Mouse (Mus musculus) heart, embryonic 15.5 days (tissue): ENCODE data around the gene Pnpla6. TPM values are rescaled to one million over a fixed set of nuclear protein-coding genes. Genes with fewer than 3 reads are reported as not detected.

Experiments
- ATAC-seq: fragments of 200-750 bp; cut with Nextera tagmentation; replicated peaks from 2 replicates; pipeline ENCODE4 v1.8.0; 2017; ENCODE audit warnings: low read depth, moderate TSS enrichment; ENCODE audit not compliant: insufficient number of reproducible peaks, insufficient read depth, low FRiP score
- H3K27ac ChIP-seq: fragments of 300-500 bp; sonication (generic); 2 replicates; pipeline ENCODE4 v1.5.1; 2015; ENCODE audit warnings: mild to moderate bottlenecking, inconsistent platforms
- H3K27me3 ChIP-seq: fragments of 300-500 bp; sonication (generic); 2 replicates; pipeline ENCODE4 v1.6.1; 2015; ENCODE audit warnings: inconsistent platforms
- H3K36me3 ChIP-seq: fragments of 300-500 bp; sonication (generic); 2 replicates; pipeline ENCODE4 v1.6.1; 2015; ENCODE audit warnings: mild to moderate bottlenecking, inconsistent platforms
- H3K4me1 ChIP-seq: fragments of 300-500 bp; sonication (generic); replicated peaks from 2 replicates; pipeline ENCODE4 v1.6.1; 2015; ENCODE audit warnings: inconsistent platforms
- H3K4me2 ChIP-seq: fragments of 300-500 bp; sonication (generic); 2 replicates; pipeline ENCODE4 v1.6.1; 2015; ENCODE audit warnings: inconsistent platforms, mild to moderate bottlenecking, moderate library complexity
- H3K4me3 ChIP-seq: fragments of 300-500 bp; sonication (generic); 2 replicates; pipeline ENCODE4 v1.5.1; 2015; ENCODE audit warnings: mild to moderate bottlenecking, inconsistent platforms
- H3K9ac ChIP-seq: fragments of 300-500 bp; sonication (generic); 2 replicates; pipeline ENCODE4 v1.6.1; 2015; ENCODE audit warnings: mild to moderate bottlenecking, inconsistent platforms
- H3K9me3 ChIP-seq: fragments of 300-500 bp; sonication (generic); replicated peaks from 2 replicates; pipeline ENCODE4 v1.6.1; 2016; ENCODE audit warnings: inconsistent platforms
- WGBS: fragments of 180-500 bp; shearing (Covaris S2); methylation state at CpG from one replicate; pipeline ENCODE4 v1.1.7; 2015; ENCODE audit warnings: mixed read lengths; 5-methylcytosine and 5-hydroxymethylcytosine counted together
- polyA plus RNA-seq: library from polyadenylated mRNA; unstranded; fragments of >200 nt; fragmentation: Nextera tagmentation; extraction: Ambion mirVana; gene quantifications from 2 replicates; pipeline ENCODE4 v1.2.1, GENCODE M21; 2015

Pnpla6 gene
- polyA plus RNA-seq, 1 experiment from 2014 or later: 14.2 TPM

DNA sequence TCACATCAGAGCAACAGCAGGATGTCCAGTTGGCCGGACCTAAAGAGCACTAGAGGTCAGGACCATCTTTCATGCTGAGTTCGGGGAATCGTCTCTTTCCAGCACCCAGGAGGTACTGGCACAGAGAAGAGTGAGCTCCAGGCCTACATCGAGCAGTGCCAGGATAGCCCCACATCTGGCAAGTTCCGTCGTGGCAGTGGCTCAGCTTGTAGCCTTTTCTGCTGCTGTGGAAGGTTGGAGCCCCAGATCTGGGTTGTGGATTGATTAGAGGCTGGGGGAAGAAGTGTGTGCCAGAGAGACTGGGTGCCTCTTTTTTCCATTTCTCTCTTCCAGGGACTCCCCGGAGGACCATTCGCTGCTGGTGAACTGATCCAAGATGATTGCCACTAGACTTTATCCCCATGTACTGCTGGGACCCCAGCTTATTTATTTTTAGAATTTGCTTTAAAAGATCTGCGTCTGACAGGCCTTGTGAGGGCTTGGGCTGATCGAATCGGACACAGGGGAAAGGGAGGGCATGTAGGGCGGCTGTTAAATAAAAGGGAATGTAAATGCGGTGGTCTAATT is 420 bp upstream of the Pnpla6 start:
- H3K4me1 ChIP-seq: peaks cover 15% of the 10 kb centered on the region
- WGBS: 34% methylated on average over 13 of the region's 13 CpGs
- H3K9me3 ChIP-seq: no peaks in the 10 kb centered on the region
- H3K27ac ChIP-seq: 0 out of 2 replicates have a peak overlapping the region, but pooled peaks have one; percentile 11
- peak overlapping the region; percentile 34 for H3K9ac ChIP-seq
- peak overlapping the region; percentile 65 for H3K4me3 ChIP-seq
- no peaks in the 10 kb centered on the region for H3K27me3 ChIP-seq
- no peak for ATAC-seq
- H3K4me2 ChIP-seq: peak overlapping the region; percentile 98
- H3K36me3 ChIP-seq: peaks cover 22% of the 10 kb centered on the region; the same call in 1 of the 2 replicates

DNA sequence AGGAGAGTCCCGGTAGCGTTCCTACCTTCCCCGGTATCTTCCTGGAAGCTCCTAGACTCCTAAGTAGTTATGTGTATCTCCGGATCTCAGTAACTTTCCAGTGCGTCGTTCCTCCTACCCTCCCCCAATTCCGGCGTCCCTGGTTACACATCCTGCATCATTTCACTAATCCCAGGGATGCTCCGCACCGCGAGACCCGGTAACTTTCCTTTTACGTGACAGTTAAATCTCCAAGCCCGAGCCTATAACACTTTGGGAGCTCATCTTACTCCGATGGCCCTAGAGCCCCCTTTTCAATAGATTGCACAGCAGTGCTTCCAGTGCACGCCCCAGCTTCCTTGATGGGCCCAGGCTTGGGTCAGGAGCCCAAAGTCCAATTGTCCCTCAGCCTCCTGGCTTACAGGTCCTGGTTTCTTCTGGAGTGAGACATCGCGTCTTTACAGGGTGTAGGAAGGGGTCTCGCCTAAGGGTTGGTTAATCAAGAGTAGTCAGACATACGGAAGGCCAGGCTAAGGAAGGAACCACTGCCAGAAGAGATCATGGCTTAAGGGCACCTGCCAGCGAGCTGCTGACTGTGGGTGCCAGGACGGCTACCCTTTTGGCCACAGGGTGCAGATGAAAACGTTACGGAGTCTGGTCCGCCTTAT is 710 bp downstream of the Pnpla6 start:
- Histone ChIP-seq H3K36me3 (peaks cover 19% of the 10 kb centered on the region; the same call in 1 of the 2 replicates), H3K9me3 (no peaks in the 10 kb centered on the region), H3K4me2 (peak overlapping the region; percentile 98), H3K27ac (peak overlapping the region; percentile 77), H3K9ac (peak overlapping the region; percentile 64), H3K4me3 (peak overlapping the region; percentile 65), H3K27me3 (no peaks in the 10 kb centered on the region), H3K4me1 (peaks cover 15% of the 10 kb centered on the region)
- WGBS: under 1% methylated on average over 25 of the region's 25 CpGs
- ATAC-seq: peak; percentile 28

DNA sequence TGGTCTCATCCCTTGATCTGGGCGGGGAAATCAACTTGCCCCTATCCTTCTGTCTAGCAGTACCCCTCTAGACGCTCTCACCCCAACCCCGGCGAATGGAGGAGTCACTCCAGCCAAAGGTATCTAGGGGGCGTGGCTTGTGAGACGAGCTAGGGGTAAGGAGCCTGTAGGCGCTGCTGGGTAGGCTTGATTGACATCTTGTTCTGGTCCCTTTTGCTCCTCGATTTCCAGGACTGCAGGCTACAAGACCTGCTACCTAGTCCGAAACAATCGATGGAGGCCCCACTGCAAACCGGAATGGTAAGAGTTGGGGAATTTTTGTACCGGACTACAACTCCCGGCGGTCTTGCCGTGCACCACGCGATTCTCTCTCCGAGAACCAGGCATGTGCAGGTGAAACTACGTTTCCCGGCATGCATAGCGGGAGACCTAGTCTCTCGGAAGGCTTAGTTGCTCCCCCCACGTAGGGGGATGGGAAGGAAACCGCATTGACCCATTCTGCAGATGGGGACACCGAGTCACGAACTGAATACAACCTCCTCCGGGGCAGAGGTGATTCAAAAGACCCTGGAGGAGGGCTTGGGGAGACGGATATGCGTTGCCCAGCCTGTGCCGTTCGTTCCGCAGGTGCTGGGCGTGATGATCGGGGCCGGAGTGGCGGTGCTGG is 1.4 kb downstream of the Pnpla6 start:
- H3K9me3 ChIP-seq: no peaks in the 10 kb centered on the region
- no peaks in the 10 kb centered on the region for H3K27me3 ChIP-seq
- peak overlapping the region; percentile 64 for H3K9ac ChIP-seq
- WGBS: 1% methylated on average over 36 of the region's 36 CpGs
- H3K4me3 ChIP-seq: peak overlapping the region; percentile 65
- peaks cover 12% of the 10 kb centered on the region; the same call in 1 of the 2 replicates for H3K36me3 ChIP-seq
- peaks cover 15% of the 10 kb centered on the region for H3K4me1 ChIP-seq
- peak overlapping the region; percentile 98 for H3K4me2 ChIP-seq
- H3K27ac ChIP-seq: peak overlapping the region; percentile 77
- ATAC-seq: peak; percentile 81

DNA sequence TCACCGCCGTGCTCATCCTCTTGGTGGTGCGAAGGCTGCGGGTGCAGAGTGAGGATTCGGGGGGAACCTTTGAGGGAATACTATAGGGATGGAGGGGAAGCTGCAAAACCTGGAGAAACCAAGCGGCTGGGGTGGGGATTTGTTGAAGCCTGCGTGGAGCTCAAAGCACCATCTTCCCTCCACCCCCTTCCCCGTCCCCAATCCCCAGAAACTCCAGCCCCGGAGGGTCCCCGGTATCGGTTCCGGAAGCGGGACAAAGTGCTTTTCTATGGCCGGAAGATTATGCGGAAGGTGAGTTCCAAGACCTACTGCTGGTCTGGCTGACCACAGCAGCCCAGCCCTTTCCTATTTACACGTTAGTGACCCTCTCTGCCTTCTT is 1.9 kb downstream of the Pnpla6 start:
- Histone ChIP-seq H3K36me3 (peaks cover 11% of the 10 kb centered on the region; the same call in 1 of the 2 replicates), H3K4me2 (peak overlapping the region; percentile 98), H3K9ac (peak overlapping the region; percentile 64), H3K27me3 (no peaks in the 10 kb centered on the region), H3K4me1 (peaks cover 15% of the 10 kb centered on the region), H3K4me3 (peak overlapping the region; percentile 65), H3K27ac (peak overlapping the region; percentile 39), H3K9me3 (no peaks in the 10 kb centered on the region)
- ATAC-seq: no peak; the same call in 1 of the 2 replicates
- 4% methylated on average over 16 of the region's 16 CpGs for WGBS

DNA sequence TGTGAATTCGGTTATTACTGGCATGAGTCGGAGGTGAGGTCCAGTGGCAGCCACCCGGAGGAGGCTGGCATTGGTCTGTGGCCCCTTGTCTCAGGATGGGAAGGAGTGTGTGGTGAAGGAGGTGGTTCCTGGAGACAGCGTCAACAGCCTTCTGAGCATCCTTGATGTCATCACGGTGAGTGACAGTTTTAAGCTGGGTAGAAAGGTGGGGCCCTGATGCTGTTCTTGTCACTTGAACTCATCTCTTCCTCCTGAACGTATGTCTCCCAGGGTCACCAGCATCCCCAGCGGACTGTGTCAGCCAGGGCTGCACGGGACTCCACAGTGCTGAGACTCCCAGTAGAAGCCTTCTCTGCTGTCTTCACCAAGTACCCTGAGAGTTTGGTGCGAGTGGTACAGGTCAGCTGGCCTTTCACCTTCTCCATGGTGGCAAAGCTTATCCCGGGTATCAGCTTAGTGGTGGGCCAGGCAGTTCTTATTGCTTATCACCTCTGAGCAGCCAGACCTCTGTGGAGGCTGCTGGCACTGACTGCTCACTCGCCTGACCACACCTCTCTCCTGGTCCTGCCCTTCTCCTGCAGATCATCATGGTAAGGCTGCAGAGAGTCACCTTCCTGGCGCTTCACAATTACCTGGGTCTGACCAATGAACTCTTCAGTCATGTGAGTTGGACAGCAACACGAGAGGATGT is 7.0 kb downstream of the Pnpla6 start:
- H3K9ac ChIP-seq: no peak overlapping the region
- H3K4me3 ChIP-seq: no peak overlapping the region
- H3K4me2 ChIP-seq: no peak overlapping the region
- no peaks in the 10 kb centered on the region for H3K9me3 ChIP-seq
- no peak for ATAC-seq
- 88% methylated on average over 13 of the region's 13 CpGs for WGBS
- H3K27me3 ChIP-seq: no peaks in the 10 kb centered on the region
- peaks cover 25% of the 10 kb centered on the region for H3K36me3 ChIP-seq
- H3K27ac ChIP-seq: no peak overlapping the region
- peaks cover 2% of the 10 kb centered on the region; the same call in 1 of the 2 replicates for H3K4me1 ChIP-seq

DNA sequence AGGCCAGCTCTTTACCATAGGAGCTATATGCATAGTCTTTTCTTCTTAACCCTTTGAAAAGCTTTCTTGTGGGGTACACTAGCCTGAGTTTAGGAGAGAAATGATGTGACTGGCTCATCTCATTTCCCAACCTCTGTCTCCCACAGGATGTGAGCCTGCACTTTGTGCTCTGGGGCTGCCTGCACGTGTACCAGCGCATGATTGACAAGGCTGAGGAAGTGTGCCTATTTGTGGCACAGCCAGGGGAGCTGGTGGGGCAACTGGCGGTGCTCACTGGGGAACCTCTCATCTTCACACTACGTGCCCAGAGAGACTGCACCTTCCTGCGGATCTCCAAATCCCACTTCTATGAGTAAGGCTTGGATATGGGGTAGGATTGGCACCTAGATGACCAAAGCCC is 15.6 kb downstream of the Pnpla6 start:
- Histone ChIP-seq H3K4me1 (no peaks in the 10 kb centered on the region), H3K4me3 (no peak overlapping the region), H3K36me3 (peaks cover 28% of the 10 kb centered on the region), H3K4me2 (no peak overlapping the region), H3K9me3 (no peaks in the 10 kb centered on the region), H3K27me3 (no peaks in the 10 kb centered on the region), H3K9ac (no peak overlapping the region), H3K27ac (no peak overlapping the region)
- ATAC-seq: no peak
- 80% methylated on average over 5 of the region's 5 CpGs for whole genome bisulfite sequencing

DNA sequence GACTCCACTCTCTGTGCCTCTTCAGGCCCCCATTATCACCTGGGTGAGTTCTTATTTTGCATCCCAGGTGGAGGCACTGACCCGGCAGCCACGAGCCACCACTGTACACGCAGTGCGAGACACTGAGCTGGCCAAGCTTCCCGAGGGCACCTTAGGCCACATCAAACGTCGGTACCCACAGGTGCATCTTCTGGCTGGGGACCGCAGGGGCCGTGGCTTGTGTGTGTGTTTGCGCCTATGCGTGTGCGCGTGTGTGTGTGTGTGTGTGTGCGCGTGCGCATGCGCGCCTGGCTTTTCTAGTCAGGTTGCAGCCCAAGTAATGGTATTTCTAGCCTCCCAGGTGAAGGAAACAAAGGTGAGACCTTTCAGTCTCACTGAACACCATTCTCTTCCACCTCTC is 16.8 kb downstream of the Pnpla6 start:
- no peak overlapping the region for H3K4me3 ChIP-seq
- H3K4me2 ChIP-seq: no peak overlapping the region
- no peak for ATAC-seq
- H3K9ac ChIP-seq: no peak overlapping the region
- no peak overlapping the region for H3K27ac ChIP-seq
- no peaks in the 10 kb centered on the region for H3K27me3 ChIP-seq
- H3K4me1 ChIP-seq: no peaks in the 10 kb centered on the region
- H3K36me3 ChIP-seq: peaks cover 30% of the 10 kb centered on the region
- H3K9me3 ChIP-seq: no peaks in the 10 kb centered on the region
- 94% methylated on average over 18 of the region's 18 CpGs for WGBS

DNA sequence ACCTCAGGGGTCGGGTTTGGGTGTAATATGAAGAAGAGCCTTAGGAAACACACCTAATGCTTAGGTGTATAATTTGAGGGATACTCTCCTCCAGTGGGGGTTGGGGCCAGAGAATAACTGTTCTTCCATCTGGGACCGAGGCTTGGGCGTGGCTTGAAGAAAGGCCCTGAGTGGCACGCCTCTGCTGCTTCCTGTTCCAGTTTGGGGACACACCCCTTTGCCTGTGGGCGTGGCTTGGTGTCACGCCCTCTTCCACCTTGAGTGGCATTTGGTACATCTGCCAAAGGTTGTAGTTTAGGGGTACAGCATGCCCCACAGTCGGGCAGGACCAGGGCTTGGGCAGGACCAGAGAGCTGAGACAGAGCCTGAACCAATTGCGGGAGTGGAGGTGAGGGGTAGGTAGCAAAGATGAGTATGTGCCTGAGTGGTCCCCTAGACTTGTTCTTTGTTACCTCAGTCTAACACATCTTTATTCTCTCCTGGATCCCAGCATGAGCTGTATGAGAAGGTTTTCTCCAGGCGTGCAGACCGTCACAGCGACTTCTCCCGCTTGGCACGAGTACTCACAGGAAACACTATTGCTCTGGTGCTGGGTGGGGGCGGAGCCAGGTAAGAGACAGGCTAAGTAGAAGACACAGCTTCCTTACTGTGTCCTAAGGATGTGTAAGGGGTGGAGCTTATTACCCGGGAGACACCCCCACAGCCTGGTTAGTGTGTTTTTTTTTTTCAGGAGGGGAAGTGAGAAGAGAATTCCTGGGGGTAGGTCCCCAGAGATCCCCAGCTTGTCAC is 21.1 kb downstream of the Pnpla6 start:
- Histone ChIP-seq H3K27me3 (no peaks in the 10 kb centered on the region), H3K4me3 (no peak overlapping the region), H3K27ac (no peak overlapping the region), H3K9me3 (no peaks in the 10 kb centered on the region), H3K9ac (no peak overlapping the region), H3K36me3 (peaks cover 52% of the 10 kb centered on the region), H3K4me1 (no peaks in the 10 kb centered on the region), H3K4me2 (no peak overlapping the region)
- 58% methylated on average over 15 of the region's 15 CpGs for WGBS
- no peak for ATAC-seq

DNA sequence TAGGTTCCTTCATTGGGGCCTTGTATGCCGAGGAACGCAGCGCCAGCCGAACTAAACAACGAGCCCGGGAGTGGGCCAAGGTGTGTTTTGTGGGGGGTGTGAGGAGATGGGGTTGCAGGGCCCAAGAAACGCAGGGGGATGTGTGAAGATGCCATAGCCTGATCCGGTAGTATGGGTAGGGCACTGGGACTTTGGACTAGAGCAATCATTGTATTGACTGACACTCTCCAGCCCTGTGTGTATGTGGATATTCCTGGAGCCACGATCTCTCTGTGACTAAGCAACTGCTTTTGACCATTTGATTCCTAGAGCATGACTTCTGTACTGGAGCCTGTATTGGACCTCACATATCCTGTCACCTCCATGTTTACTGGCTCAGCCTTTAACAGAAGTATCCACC is 21.8 kb downstream of the Pnpla6 start:
- Histone ChIP-seq H3K36me3 (peaks cover 51% of the 10 kb centered on the region), H3K4me3 (no peak overlapping the region)
- no peak for ATAC-seq

DNA sequence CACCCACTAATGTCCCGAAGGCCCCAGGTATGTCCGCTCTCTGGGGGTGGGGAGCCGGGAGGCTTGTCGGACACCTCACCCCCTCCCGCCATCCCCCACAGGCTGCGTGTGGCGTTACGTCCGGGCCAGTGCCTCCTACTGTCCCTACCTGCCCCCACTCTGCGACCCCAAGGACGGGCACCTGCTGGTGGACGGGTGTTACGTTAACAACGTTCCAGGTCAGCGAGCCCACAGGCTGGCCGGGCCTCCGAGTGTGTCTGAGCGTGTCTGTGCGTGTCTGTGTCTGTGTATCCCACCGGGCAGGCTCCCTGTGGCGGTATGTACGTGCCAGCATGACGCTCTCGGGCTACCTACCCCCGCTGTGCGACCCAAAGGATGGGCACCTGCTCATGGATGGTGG is 22.5 kb downstream of the Pnpla6 start:
- no peak for ATAC-seq

More for the DNA sequence above, 21.8 kb downstream of the Pnpla6 start:
- no peak overlapping the region for H3K4me2 ChIP-seq
- no peak overlapping the region for H3K27ac ChIP-seq
- H3K9ac ChIP-seq: no peak overlapping the region
- H3K27me3 ChIP-seq: no peaks in the 10 kb centered on the region
- no peaks in the 10 kb centered on the region for H3K4me1 ChIP-seq
- WGBS: 93% methylated on average over 9 of the region's 9 CpGs
- H3K9me3 ChIP-seq: no peaks in the 10 kb centered on the region

More for the DNA sequence above, 22.5 kb downstream of the Pnpla6 start:
- Histone ChIP-seq H3K4me2 (no peak overlapping the region), H3K4me1 (no peaks in the 10 kb centered on the region), H3K36me3 (peaks cover 44% of the 10 kb centered on the region), H3K9me3 (no peaks in the 10 kb centered on the region), H3K9ac (no peak overlapping the region), H3K27me3 (no peaks in the 10 kb centered on the region), H3K4me3 (no peak overlapping the region), H3K27ac (no peak overlapping the region)
- 94% methylated on average over 26 of the region's 26 CpGs for WGBS
